Mouse (Mus musculus) frontal cortex, postnatal 10 days (tissue): ENCODE results near the gene Tmem51.
"Not testable (repeated sequence)": the region's sequence is repeated elsewhere in the genome, so short reads cannot be mapped to it uniquely, and the experiment has no call there.

ENCODE experiments used
- DNase-seq, 2 experiments: peaks; one replicate each; pipeline ENCODE4 v3.0.0; 2022; ENCODE audit warnings: low spot score in 2 of 2, mixed read lengths in 1 of 2

Gene Tmem51

GRCm38 (mm10) chr4:142060455-142061378, 23.4 kb downstream of the Tmem51 start:
- no peak for DNase-seq

- DNase-seq = no peak
These were observed 24.3 kb downstream of the Tmem51 start for GRCm38 (mm10) chr4:142059841-142060193.

GRCm38 (mm10) chr4:142059113-142059840, 24.8 kb downstream of the Tmem51 start:
- DNase-seq = no peak

- peak in 1 of 2 experiments; percentile 42 for DNase-seq
These were observed 26.4 kb downstream of the Tmem51 start for GRCm38 (mm10) chr4:142057529-142058216.

- no peak for DNase-seq
These were observed 28.5 kb downstream of the Tmem51 start for GRCm38 (mm10) chr4:142055600-142055999.

GRCm38 (mm10) chr4:142054580-142054979, 29.5 kb downstream of the Tmem51 start:
- DNase-seq = no peak

- DNase-seq = no peak
These were observed 30.2 kb downstream of the Tmem51 start for GRCm38 (mm10) chr4:142053661-142054448.

- no peak for DNase-seq
These were observed 30.8 kb downstream of the Tmem51 start for GRCm38 (mm10) chr4:142053261-142053660.

- no peak for DNase-seq
These were observed 31.5 kb downstream of the Tmem51 start for GRCm38 (mm10) chr4:142052391-142053132.

- DNase-seq = not testable (repeated sequence)
These were observed 32.2 kb downstream of the Tmem51 start for GRCm38 (mm10) chr4:142051883-142052282.

- DNase-seq = no peak
These were observed 34.1 kb downstream of the Tmem51 start for GRCm38 (mm10) chr4:142049963-142050362.

- no peak for DNase-seq
These were observed 35.7 kb downstream of the Tmem51 start for GRCm38 (mm10) chr4:142048391-142048790.

- no peak for DNase-seq
These were observed 37.1 kb downstream of the Tmem51 start for GRCm38 (mm10) chr4:142047005-142047404.

GRCm38 (mm10) chr4:142046496-142046895, 37.6 kb downstream of the Tmem51 start:
- no peak for DNase-seq

GRCm38 (mm10) chr4:142045595-142046163, 38.4 kb downstream of the Tmem51 start:
- DNase-seq = no peak

- no peak for DNase-seq
These were observed 39.7 kb downstream of the Tmem51 start for GRCm38 (mm10) chr4:142044452-142044851.

- no peak for DNase-seq
These were observed 44.3 kb downstream of the Tmem51 start for GRCm38 (mm10) chr4:142039662-142040353.

- DNase-seq = no peak
These were observed 46.2 kb downstream of the Tmem51 start for GRCm38 (mm10) chr4:142037897-142038296.

GRCm38 (mm10) chr4:142028533-142028932, 55.6 kb downstream of the Tmem51 start:
- no peak for DNase-seq

- no peak for DNase-seq
These were observed 57.1 kb downstream of the Tmem51 start for GRCm38 (mm10) chr4:142026965-142027364.
